Mouse (Mus musculus) brain, embryonic 14.5 days (tissue): ENCODE results near the gene Gm17949.

Source experiments
- CTCF ChIP-seq: fragments of 200-500 bp; IDR thresholded peaks from 2 replicates; pipeline ENCODE4 v1.5.1; 2012; ENCODE audit warnings: inconsistent platforms, mild to moderate bottlenecking, moderate library complexity, borderline replicate concordance; ENCODE audit not compliant: insufficient read depth, insufficient read length; ENCODE audit errors: extremely low read depth
- POLR2A ChIP-seq: fragments of 200-500 bp; IDR thresholded peaks from 2 replicates; pipeline ENCODE4 v1.6.1; 2012; ENCODE audit warnings: mild to moderate bottlenecking, inconsistent platforms, borderline replicate concordance; ENCODE audit not compliant: poor library complexity, insufficient read depth, insufficient read length, severe bottlenecking; ENCODE audit errors: extremely low read depth

DNA sequence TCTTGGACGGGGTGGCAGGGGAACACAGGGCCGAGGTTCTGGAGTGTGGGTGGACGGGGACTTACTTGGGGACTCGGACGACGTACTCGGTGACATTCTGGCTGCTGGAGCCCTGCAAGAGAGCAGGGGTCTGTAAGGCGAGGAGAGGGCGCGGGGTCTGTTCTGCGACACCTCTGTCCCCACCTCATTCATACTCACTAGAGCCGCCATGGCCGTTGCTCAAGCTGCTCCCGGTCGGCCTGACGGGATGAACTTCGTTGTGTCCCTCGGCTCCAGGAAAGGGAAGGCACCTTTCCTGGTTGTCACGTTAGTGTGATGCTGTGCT lies 396 bp upstream of the Gm17949 start:
- no peak for TF ChIP-seq CTCF
- no peak for TF ChIP-seq POLR2A
